Mouse (Mus musculus) hindbrain, embryonic 15.5 days (tissue): ENCODE results near the gene Adam15. TPM values are rescaled to one million over a fixed set of nuclear protein-coding genes. Genes with fewer than 3 reads are reported as not detected.
A peak's percentile ranks its signal among the peaks of the same experiment; 100 is the strongest.

ENCODE experiments used
- ATAC-seq: fragments of 200-750 bp; cut with Nextera tagmentation; 2 replicates; pipeline ENCODE4 v1.8.0; 2017; ENCODE audit warnings: low read depth, moderate number of reproducible peaks, moderate TSS enrichment; ENCODE audit not compliant: low FRiP score
- H3K27ac ChIP-seq: fragments of 300-500 bp; sonication (generic); replicated peaks from 2 replicates; pipeline ENCODE4 v1.5.1; 2015; ENCODE audit warnings: mild to moderate bottlenecking, inconsistent platforms
- H3K27me3 ChIP-seq: fragments of 300-500 bp; sonication (generic); 2 replicates; pipeline ENCODE4 v1.6.1; 2015; ENCODE audit warnings: control low read depth, inconsistent platforms
- H3K36me3 ChIP-seq: fragments of 300-500 bp; sonication (generic); 2 replicates; pipeline ENCODE4 v1.6.1; 2015; ENCODE audit warnings: control low read depth, inconsistent platforms
- H3K4me1 ChIP-seq: fragments of 300-500 bp; sonication (generic); replicated peaks from 2 replicates; pipeline ENCODE4 v1.6.1; 2015; ENCODE audit warnings: control low read depth, inconsistent platforms
- H3K4me2 ChIP-seq: fragments of 300-500 bp; sonication (generic); 2 replicates; pipeline ENCODE4 v1.6.1; 2015; ENCODE audit warnings: moderate library complexity, mild to moderate bottlenecking, inconsistent platforms
- H3K4me3 ChIP-seq: fragments of 300-500 bp; sonication (generic); 2 replicates; pipeline ENCODE4 v1.5.1; 2015; ENCODE audit warnings: mild to moderate bottlenecking, inconsistent platforms
- H3K9ac ChIP-seq: fragments of 300-500 bp; sonication (generic); 2 replicates; pipeline ENCODE4 v1.6.1; 2015; ENCODE audit warnings: inconsistent platforms
- H3K9me3 ChIP-seq: fragments of 300-500 bp; sonication (generic); 2 replicates; pipeline ENCODE4 v1.6.1; 2016; ENCODE audit warnings: control low read depth, inconsistent platforms
- WGBS: fragments of 180-500 bp; shearing (Covaris S2); methylation state at CpG from one replicate; pipeline ENCODE4 v1.1.7; 2015; 5-methylcytosine and 5-hydroxymethylcytosine counted together
- polyA plus RNA-seq: library from polyadenylated mRNA; unstranded; fragments of >200 nt; fragmentation: Nextera tagmentation; extraction: Ambion mirVana; gene quantifications from 2 replicates; pipeline ENCODE4 v1.2.1, GENCODE M21; 2015

Gene Adam15
- polyA plus RNA-seq, 1 experiment from 2014 or later: 77.1 TPM

- Histone ChIP-seq H3K27me3 (no peaks in the 10 kb centered on the region), H3K27ac (no peak overlapping the region), H3K9ac (no peak overlapping the region), H3K9me3 (no peaks in the 10 kb centered on the region), H3K36me3 (peaks cover 16% of the 10 kb centered on the region), H3K4me3 (no peak overlapping the region), H3K4me2 (no peak overlapping the region), H3K4me1 (peaks cover 45% of the 10 kb centered on the region)
- 80% methylated on average over 4 of the region's 4 CpGs for WGBS
- no peak for ATAC-seq
These were observed 8.0 kb downstream of the Adam15 start for GRCm38 (mm10) chr3:89341794-89342193.

GRCm38 (mm10) chr3:89340465-89340864, 9.3 kb downstream of the Adam15 start:
- 5% methylated on average over 11 of the region's 11 CpGs for WGBS
- peak; percentile 61 for ATAC-seq
- H3K4me2 ChIP-seq: peak overlapping the region; percentile 62
- H3K4me3 ChIP-seq: peak overlapping the region; percentile 32
- H3K36me3 ChIP-seq: peaks cover 13% of the 10 kb centered on the region
- no peaks in the 10 kb centered on the region for H3K9me3 ChIP-seq
- peaks cover 57% of the 10 kb centered on the region for H3K4me1 ChIP-seq
- H3K27me3 ChIP-seq: no peaks in the 10 kb centered on the region
- no peak overlapping the region for H3K27ac ChIP-seq
- peak overlapping the region; percentile 40; the same call in 1 of the 2 replicates for H3K9ac ChIP-seq

- H3K9me3 ChIP-seq: no peaks in the 10 kb centered on the region
- 25% methylated on average over 8 of the region's 8 CpGs for WGBS
- peak overlapping the region; percentile 62; the same call in 1 of the 2 replicates for H3K4me2 ChIP-seq
- no peak overlapping the region for H3K9ac ChIP-seq
- H3K4me1 ChIP-seq: peaks cover 57% of the 10 kb centered on the region
- H3K4me3 ChIP-seq: no peak overlapping the region
- no peak for ATAC-seq
- H3K36me3 ChIP-seq: peaks cover 7% of the 10 kb centered on the region
- H3K27me3 ChIP-seq: no peaks in the 10 kb centered on the region
- H3K27ac ChIP-seq: no peak overlapping the region
These were observed 10.4 kb downstream of the Adam15 start for GRCm38 (mm10) chr3:89339416-89339815.

DNA sequence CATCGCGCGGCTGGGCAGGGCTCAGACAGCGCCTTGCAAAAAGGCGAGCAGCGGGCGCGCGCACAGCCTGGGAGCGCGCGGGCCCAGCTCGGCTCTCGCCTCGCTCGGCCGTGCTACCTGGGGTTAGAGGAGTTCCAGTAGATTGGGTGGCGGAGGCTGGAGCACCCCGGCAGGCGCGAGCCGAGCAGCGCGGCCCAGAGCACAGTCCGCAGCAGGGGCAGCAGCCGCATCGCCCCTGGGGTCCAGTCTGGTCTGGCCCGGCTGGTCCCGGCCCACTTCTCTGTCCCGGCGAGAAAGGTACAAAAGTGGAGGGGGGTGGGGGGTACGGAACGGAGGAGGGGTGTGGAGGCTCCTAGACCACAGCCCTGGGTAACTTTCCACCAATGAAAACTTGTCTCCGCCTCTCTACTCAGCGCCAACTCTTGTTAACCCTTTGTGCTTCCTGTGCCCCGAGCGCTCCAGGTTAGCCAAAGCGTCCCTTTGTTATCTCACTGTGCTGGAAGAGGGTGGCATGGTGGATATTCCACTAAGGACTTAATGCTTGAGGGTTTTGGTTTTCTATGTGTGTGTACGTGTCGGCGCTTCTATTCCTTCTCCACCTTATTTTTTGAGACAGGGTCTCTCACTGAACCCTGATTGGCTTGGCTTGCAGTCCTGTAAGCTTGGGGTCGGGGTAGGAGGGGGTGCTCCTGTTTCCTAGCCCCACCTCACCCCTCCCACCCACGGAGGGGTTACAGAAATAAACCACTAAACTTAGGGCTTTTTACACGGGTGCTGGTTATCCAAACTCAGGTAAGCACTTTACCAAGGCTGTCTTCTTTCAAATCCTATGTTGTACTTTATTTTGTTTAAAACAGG, 11.8 kb downstream of the Adam15 start, which contains the start of gene Efna4:
Gene Efna4 (minus strand): TSS at position 308 of the 858 bp plus-strand sequence.
- peak; percentile 73 for ATAC-seq
- peaks cover 61% of the 10 kb centered on the region for H3K4me1 ChIP-seq
- H3K9me3 ChIP-seq: no peaks in the 10 kb centered on the region
- peak within 1 kb of the TSS; percentile 66 for H3K27ac ChIP-seq
- peak within 1 kb of the TSS; percentile 59 for H3K9ac ChIP-seq
- peak within 1 kb of the TSS; percentile 95 for H3K4me2 ChIP-seq
- peak within 1 kb of the TSS; percentile 84 for H3K4me3 ChIP-seq
- no peaks in the 10 kb centered on the region for H3K36me3 ChIP-seq
- no peaks in the 10 kb centered on the region for H3K27me3 ChIP-seq
- under 1% methylated on average over 43 of the region's 44 CpGs for WGBS

GRCm38 (mm10) chr3:89337062-89337720, 12.6 kb downstream of the Adam15 start:
- H3K9me3 ChIP-seq: no peaks in the 10 kb centered on the region
- H3K9ac ChIP-seq: peak overlapping the region; percentile 59
- H3K27ac ChIP-seq: peak overlapping the region; percentile 66
- ATAC-seq: no peak
- peaks cover 68% of the 10 kb centered on the region for H3K4me1 ChIP-seq
- peak overlapping the region; percentile 84 for H3K4me3 ChIP-seq
- H3K27me3 ChIP-seq: no peaks in the 10 kb centered on the region
- peak overlapping the region; percentile 95 for H3K4me2 ChIP-seq
- whole genome bisulfite sequencing: 2% methylated on average over 9 of the region's 21 CpGs
- H3K36me3 ChIP-seq: no peaks in the 10 kb centered on the region

DNA sequence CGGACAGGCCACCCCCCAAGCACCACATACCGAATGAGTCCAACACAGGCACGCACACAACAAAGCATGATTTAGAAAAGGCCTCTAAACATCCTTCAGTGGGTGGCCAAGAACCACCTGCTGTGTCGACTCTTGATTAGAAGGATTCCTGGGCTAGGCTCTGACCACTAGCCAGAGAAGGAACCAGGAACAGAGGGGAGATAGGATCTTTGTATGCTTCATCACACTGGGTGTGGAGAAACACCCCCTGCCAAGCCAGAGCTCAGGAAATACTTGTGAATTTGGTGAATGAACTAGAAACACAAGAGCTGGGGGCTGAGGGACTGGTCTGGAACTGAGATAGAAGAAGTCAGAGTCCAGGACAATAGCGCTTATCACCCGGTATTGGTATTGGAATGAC, 13.3 kb downstream of the Adam15 start:
- peak overlapping the region; percentile 25 for H3K9ac ChIP-seq
- H3K4me1 ChIP-seq: peaks cover 68% of the 10 kb centered on the region
- no peaks in the 10 kb centered on the region for H3K36me3 ChIP-seq
- peak overlapping the region; percentile 95 for H3K4me2 ChIP-seq
- no peaks in the 10 kb centered on the region for H3K9me3 ChIP-seq
- no peaks in the 10 kb centered on the region for H3K27me3 ChIP-seq
- peak overlapping the region; percentile 84 for H3K4me3 ChIP-seq
- no peak for ATAC-seq
- no peak overlapping the region for H3K27ac ChIP-seq
- WGBS: 10% methylated on average over 6 of the region's 6 CpGs

DNA sequence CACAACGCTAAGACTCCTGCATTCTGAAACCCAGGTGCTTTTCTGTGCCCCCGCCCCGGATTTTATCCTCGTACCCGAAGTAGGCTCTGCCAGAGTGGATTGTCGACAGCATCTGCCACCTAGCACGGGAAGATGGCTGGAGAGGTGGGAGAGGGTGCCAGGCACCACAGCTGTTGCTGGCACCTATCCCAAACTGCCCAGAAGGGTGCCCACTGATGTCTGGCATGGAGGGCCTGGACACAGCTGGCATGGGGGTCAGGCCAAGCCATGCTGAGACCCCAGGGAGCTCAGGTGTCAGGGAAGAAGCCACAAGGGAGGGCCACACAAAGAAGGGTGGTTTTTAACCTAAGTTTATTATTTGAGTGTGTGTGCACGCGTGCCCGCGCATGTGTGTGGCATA, 16.7 kb downstream of the Adam15 start:
- 47% methylated on average over 11 of the region's 11 CpGs for WGBS
- Histone ChIP-seq H3K4me1 (peaks cover 54% of the 10 kb centered on the region), H3K9me3 (no peaks in the 10 kb centered on the region), H3K9ac (no peak overlapping the region), H3K27ac (peak overlapping the region; percentile 53), H3K27me3 (no peaks in the 10 kb centered on the region), H3K4me2 (0 out of 2 replicates have a peak overlapping the region, but pooled peaks have one; percentile 7), H3K36me3 (no peaks in the 10 kb centered on the region), H3K4me3 (no peak overlapping the region)
- no peak for ATAC-seq

DNA sequence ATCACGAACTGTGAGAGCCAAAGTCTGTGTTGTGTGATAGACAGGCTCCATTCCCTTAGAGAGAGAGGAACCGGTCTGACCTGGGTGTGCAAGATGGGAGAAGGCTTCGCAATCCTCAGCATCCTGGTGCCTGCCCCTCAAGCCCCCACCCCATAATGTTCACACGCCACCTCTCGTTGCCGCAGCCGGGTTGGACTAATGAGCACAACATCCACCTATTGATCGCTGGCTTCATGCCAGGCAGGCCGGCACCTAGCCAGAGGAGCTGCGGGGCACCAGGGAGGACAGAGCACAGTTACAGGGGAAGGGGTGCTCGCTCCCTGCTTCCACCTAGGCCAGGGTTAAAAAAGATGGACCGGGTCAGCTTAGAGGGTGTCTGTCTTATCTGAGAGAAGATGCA, 17.3 kb downstream of the Adam15 start:
- Histone ChIP-seq H3K4me2 (0 out of 2 replicates have a peak overlapping the region, but pooled peaks have one; percentile 7), H3K4me3 (no peak overlapping the region), H3K9me3 (no peaks in the 10 kb centered on the region), H3K9ac (no peak overlapping the region), H3K4me1 (peaks cover 52% of the 10 kb centered on the region), H3K27me3 (no peaks in the 10 kb centered on the region), H3K27ac (peak overlapping the region; percentile 53), H3K36me3 (no peaks in the 10 kb centered on the region)
- no peak; the same call in 1 of the 2 replicates for ATAC-seq
- 28% methylated on average over 12 of the region's 12 CpGs for WGBS

- 0 out of 2 replicates have a peak overlapping the region, but pooled peaks have one; percentile 7 for H3K4me2 ChIP-seq
- H3K4me1 ChIP-seq: peaks cover 47% of the 10 kb centered on the region
- H3K27ac ChIP-seq: 0 out of 2 replicates have a peak overlapping the region, but pooled peaks have one; percentile 53
- ATAC-seq: no peak
- no peaks in the 10 kb centered on the region for H3K27me3 ChIP-seq
- 33% methylated on average over 10 of the region's 10 CpGs for WGBS
- H3K9ac ChIP-seq: no peak overlapping the region
- no peak overlapping the region for H3K4me3 ChIP-seq
- no peaks in the 10 kb centered on the region for H3K9me3 ChIP-seq
- no peaks in the 10 kb centered on the region for H3K36me3 ChIP-seq
These were observed 17.8 kb downstream of the Adam15 start for GRCm38 (mm10) chr3:89332013-89332412.

DNA sequence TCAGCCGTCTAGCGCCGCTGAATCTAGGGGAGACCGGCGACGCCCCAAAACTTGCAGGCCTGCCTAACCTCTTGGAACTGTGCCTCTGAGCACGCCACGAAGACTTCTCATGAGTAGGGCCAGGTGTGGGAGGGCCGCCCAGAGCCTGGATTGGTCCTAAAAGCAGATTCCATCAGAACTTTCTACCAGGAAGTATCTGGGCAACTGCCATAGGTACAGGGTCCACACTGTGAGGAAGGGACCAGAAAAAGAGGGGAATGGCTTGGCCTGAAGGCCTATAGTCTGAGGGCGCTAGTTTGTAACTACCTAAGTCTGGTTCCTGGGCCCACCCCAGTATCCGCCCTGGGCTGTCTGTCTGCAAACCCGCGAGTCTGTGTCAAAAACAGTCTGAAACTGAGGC, 18.2 kb downstream of the Adam15 start:
- H3K27ac ChIP-seq: no peak overlapping the region
- H3K9ac ChIP-seq: no peak overlapping the region

DNA sequence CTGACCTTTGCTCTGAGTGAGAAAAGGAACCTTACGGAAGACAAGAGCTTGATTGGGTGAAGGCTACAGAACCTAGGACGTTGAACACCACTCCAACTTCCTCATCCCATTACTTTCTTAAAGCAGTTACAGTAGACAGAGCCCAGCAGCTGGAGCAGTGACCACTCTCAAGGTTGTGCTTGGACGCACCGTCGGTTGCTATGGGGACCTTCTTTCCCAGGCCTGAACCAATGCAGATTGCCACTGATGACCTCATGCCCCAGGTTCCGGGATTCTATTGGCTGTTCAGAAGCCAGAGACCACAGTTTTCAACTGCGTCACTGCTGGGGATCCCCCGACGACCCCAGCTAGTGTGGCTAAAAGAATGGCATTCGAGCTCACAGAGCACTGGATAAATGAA, 18.8 kb downstream of the Adam15 start:
- no peaks in the 10 kb centered on the region for H3K27me3 ChIP-seq
- H3K27ac ChIP-seq: no peak overlapping the region
- WGBS: 19% methylated on average over 10 of the region's 10 CpGs
- H3K4me3 ChIP-seq: no peak overlapping the region
- no peak overlapping the region for H3K4me2 ChIP-seq
- no peaks in the 10 kb centered on the region for H3K36me3 ChIP-seq
- H3K9me3 ChIP-seq: no peaks in the 10 kb centered on the region
- H3K9ac ChIP-seq: no peak overlapping the region
- no peak for ATAC-seq
- H3K4me1 ChIP-seq: peaks cover 37% of the 10 kb centered on the region

More for the DNA sequence above, 18.2 kb downstream of the Adam15 start:
- Histone ChIP-seq H3K4me3 (no peak overlapping the region), H3K4me1 (peaks cover 43% of the 10 kb centered on the region), H3K4me2 (no peak overlapping the region), H3K9me3 (no peaks in the 10 kb centered on the region), H3K36me3 (no peaks in the 10 kb centered on the region), H3K27me3 (no peaks in the 10 kb centered on the region)
- WGBS: 70% methylated on average over 13 of the region's 13 CpGs
- no peak for ATAC-seq

DNA sequence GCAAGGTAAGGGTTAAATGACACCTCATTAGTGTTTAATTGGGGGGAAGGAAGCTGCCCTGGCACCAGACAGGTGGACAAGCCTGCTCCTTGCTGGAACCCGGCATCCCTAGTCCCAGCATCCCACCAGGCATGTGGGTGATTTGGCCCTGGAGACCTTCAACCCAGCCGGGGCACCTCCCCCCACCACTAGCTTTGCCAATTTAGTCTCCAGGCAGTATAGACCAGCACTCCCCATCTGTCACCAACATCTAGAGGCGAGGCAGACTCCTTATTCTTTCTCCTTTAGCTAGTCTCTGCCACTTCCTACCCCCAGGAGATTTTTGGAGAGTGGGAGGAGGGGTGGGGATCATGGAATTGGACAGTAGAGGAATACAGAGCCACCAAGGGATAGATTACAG, 19.4 kb downstream of the Adam15 start:
- Histone ChIP-seq H3K27ac (no peak overlapping the region), H3K4me3 (no peak overlapping the region), H3K4me2 (no peak overlapping the region), H3K9me3 (no peaks in the 10 kb centered on the region), H3K36me3 (no peaks in the 10 kb centered on the region), H3K27me3 (no peaks in the 10 kb centered on the region), H3K9ac (no peak overlapping the region), H3K4me1 (peaks cover 33% of the 10 kb centered on the region)
- WGBS: 33% methylated on average over 3 of the region's 3 CpGs
- ATAC-seq: peak; percentile 29; the same call in 1 of the 2 replicates
